Mouse (Mus musculus) layer of hippocampus, adult 2 months (tissue): Measurements from ENCODE around the gene Unkl. TPM values are rescaled to one million over a fixed set of nuclear protein-coding genes. Genes with fewer than 3 reads are reported as not detected.

Experiments used
- DNase-seq, 2 experiments: peaks; one replicate each; pipeline ENCODE4 v3.0.0; 2022; ENCODE audit warnings: low spot score in 2 of 2
- H3K27ac ChIP-seq: fragments of 200-600 bp; 2 replicates; pipeline ENCODE4 v1.8.1; 2022
- H3K4me3 ChIP-seq: fragments of 200-600 bp; 2 replicates; pipeline ENCODE4 v1.8.1; 2022; ENCODE audit warnings: mild to moderate bottlenecking
- CTCF ChIP-seq: fragments of 200-600 bp; conservative IDR thresholded peaks from 2 replicates; pipeline ENCODE4 v1.8.1; 2022; ENCODE audit warnings: antibody characterized with exemption, mild to moderate bottlenecking, moderate library complexity
- total RNA-seq, 2 experiments: library from RNA; stranded (reverse); gene quantifications; 2 replicates each; pipeline ENCODE4 v1.2.3; 2021

Gene Unkl
- total RNA-seq, 2 experiments from 2014 or later, result 36.4 to 40.6 TPM

DNA sequence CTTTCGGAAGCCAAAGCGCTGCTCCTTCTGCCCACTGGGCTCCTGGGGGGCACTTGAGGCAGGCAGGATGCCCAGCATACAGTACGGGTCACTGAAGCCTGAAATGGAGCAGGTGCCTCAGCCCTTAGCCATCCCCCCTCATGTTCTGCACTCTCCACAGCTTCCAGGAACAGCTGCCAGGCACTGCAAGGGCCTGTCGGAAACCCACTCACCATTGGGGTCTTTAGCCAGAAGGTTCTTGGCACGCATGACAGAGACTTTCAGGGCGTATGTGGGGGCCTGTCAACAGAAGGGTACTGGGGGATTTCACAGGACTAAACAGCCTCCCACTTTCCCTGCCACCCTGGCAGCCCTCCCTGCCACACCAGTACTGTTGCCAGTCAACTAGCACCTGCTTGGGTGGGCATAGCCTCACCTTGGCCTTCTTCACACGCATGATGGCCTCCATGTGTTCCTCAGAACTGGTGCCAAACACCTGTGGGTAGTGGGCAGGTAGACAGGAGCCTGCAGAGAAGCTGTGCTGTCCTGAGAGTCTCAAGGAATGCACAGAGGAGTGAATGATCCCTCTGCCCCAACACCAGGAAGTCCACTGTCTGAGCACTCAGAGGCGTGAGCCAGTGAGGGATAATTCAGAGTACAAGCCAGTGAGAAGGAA is 62.1 kb downstream of the Unkl start:
- Histone ChIP-seq H3K4me3 (no peak overlapping the region), H3K27ac (no peak overlapping the region)
- no peak for TF ChIP-seq CTCF
- DNase-seq, result no peak

DNA sequence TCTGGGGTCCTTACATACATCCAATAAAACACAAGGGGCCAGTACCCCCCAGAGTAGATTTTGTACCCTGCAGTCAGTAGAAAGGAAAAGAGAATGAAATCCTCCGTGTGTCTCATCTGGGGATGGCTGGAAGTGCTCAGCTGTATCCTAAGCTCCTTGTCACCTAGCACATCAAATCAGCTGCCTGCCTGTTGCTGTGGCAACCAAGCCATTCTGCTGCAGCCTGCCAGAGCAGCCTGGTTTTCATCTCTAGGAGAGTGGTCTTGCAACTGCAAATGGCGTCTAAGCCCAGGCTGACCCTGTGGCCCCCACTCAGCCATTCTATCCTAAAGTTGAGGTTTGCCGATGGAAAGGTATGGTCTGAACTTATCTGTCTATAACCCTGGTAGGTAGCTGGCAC is 64.4 kb downstream of the Unkl start:
- DNase-seq, result peak in 1 of 2 experiments; percentile 44
- no peak overlapping the region for H3K27ac ChIP-seq
- no peak overlapping the region for H3K4me3 ChIP-seq
- TF ChIP-seq CTCF, result no peak

DNA sequence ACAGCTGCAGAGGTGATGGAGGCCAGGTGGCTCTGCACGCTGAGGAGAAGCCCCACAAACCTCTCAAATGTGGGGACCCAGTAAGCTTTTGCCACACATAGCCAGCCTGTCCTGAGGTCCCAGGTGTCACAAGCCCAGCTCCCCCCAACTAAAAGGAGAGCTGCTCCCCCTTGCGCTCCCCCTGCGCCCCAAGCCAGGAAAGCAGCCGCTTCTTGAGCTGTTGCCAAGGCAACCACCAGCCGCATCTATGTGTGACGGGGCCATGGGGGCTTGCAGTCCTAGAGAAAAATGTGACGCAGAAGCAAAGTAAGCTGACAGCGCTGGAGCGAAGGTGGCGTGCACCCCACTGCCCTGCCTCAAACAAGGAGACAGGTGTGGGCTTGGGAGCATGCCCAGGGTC is 65.6 kb downstream of the Unkl start:
- H3K27ac ChIP-seq, result peak overlapping the region; percentile 68
- TF ChIP-seq CTCF, result no peak
- peak in 1 of 2 experiments; percentile 46 for DNase-seq
- peak overlapping the region; percentile 6; the same call in 1 of the 2 replicates for H3K4me3 ChIP-seq

DNA sequence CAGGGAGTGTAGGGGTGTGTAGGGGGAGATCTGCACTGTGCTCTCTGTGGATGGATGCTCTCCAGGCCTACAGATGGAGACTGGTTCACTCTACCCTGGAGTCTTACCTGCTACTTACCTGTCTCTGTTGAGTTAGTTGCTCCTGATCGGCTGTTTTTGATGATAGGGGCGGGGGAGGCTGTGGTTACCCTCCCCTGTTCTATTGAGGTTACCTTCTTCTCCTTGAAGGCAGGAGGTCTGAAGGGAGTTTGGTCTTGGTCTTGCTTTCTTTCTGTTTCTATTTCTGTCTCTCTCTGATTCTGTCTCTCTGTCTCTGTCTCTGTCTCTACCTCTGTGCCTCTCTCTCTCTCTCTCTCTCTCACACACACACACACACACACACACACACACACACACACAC is 66.9 kb downstream of the Unkl start:
- Histone ChIP-seq H3K4me3 (no peak overlapping the region), H3K27ac (no peak overlapping the region)
- no peak for DNase-seq
- no peak for TF ChIP-seq CTCF

DNA sequence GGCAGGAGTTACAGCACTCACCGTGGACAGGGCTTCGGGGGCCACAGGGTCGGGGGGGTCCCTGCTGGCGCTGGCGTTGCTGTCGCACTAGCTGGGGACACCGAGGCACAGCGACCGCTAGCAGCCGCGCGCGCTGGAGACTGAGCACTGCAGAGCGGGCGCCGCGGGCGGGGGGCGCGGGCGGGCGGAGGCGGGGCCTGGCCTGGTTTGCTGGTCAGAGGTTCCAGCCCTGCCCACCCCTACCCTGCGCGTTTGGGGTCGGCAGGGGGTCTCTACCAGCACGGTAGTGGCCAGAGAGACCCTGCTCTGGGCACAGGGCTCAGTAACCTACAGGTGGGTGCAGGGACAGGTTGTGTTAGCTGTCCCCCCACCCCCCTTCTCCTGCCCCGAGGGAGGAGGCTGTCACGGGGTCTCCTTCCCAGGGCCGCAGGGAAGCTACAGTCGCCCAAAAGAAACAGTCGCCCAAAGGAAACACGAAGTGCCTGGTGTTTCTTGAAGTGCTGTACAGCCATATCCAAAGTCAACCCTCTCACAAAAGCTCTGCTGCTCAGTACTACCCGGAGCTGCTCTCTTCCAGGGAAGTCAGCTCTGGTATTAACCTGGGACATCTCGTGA is 68.0 kb downstream of the Unkl start, which contains the start of gene Baiap3:
Gene Baiap3 (minus strand): TSS at position 225 of the 615 bp plus-strand sequence.
- no peak for DNase-seq
- no peak within 1 kb of the TSS for H3K27ac ChIP-seq
- peak within 1 kb of the TSS; percentile 27; the same call in 1 of the 2 replicates for H3K4me3 ChIP-seq
- no peak for TF ChIP-seq CTCF

DNA sequence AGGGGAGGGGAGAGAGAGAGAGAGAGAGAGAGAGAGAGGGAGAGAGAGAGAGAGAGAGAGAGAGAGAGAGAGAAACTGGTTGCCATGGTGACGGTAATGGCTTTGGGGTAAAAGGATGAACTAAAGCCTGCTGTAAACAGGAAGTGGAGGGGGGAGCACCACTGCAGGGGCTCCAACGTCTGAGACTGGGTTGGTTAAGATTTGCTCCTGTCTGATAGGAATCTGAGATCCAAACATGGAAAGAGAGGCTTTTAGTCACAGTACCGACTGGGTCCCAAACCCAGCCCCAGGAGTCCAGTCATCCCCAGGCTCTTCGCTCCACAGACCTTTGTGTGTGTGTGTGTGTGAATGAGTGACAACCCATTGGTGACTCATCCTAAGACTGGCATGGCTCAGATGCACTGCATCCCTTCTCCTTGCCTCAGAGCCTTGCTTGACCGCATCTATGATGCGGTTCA is 69.6 kb downstream of the Unkl start:
- H3K4me3 ChIP-seq, result no peak overlapping the region
- no peak for TF ChIP-seq CTCF

DNA sequence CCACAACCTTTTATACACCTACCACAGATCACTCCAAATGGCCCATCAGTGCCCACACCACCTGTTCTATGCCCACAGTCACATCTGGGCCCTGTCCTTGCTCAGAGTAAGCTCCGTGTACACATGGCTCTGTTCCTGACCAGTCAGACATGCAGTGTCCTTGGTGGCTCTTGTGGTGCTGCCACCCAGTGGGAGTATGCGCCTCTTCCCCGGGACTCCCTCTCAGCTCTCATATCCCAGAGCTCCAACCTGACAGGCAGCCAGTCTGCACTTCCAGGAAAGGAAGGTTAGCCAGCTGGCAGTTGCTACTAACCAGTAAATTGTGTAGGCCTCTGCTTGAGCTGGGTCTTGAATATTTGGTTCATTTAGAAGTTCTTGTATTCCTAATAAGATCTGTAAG is 76.3 kb downstream of the Unkl start:
- peak; percentile 74 for TF ChIP-seq CTCF
- no peak overlapping the region for H3K4me3 ChIP-seq
- peak; percentile 48 to 52 for DNase-seq
- no peak overlapping the region for H3K27ac ChIP-seq

More for the DNA sequence above, 69.6 kb downstream of the Unkl start:
- no peak overlapping the region for H3K27ac ChIP-seq
- DNase-seq, result no peak

DNA sequence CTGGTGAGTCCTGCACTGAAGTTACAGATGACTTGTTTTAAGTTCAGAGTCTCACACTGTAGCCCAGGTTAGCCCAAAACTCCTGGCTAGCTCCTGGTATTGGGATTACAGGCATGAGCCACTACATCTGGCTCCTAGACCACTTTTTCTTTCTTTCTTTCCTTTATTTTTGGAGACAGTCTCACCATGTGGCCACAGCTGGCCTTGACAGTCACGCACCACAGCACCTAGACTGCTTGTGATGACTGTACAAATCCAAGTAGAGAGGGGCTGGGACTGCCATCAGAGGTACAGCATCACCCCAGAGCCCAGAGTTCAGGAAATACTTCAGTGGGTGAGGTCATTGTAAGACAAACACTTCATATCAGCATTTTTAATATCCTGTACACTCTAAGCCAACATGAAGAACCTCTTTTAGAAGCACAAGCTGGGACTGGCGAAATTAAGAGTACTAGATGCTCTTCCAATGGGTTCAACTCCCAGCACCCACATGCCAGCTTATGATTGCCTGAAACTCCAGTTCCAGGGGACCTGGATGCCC is 82.7 kb downstream of the Unkl start:
- TF ChIP-seq CTCF, result no peak
- no peak for DNase-seq
- Histone ChIP-seq H3K4me3 (no peak overlapping the region; the same call in 1 of the 2 replicates), H3K27ac (no peak overlapping the region)

DNA sequence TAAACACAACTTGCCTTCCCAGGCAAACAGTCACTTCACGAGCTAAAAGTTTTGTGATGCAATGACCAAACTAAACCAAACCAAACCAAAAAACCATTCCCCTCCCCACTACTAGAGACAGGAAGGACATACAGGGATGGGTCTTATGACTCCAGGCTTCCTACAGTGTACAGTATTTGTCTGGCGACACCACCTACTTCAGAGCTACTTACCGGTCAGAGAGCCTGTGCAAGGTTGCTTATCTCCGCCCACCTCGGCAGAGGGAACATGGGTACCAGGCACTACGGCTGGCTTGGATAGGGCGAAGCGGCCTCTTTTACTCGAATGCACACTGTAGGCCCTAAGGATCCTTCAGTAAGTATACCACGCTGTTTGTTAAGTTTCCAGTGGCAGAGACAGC is 84.1 kb downstream of the Unkl start:
- DNase-seq, result no peak
- H3K4me3 ChIP-seq, result peak overlapping the region; percentile 97
- peak overlapping the region; percentile 100 for H3K27ac ChIP-seq
- no peak for TF ChIP-seq CTCF

DNA sequence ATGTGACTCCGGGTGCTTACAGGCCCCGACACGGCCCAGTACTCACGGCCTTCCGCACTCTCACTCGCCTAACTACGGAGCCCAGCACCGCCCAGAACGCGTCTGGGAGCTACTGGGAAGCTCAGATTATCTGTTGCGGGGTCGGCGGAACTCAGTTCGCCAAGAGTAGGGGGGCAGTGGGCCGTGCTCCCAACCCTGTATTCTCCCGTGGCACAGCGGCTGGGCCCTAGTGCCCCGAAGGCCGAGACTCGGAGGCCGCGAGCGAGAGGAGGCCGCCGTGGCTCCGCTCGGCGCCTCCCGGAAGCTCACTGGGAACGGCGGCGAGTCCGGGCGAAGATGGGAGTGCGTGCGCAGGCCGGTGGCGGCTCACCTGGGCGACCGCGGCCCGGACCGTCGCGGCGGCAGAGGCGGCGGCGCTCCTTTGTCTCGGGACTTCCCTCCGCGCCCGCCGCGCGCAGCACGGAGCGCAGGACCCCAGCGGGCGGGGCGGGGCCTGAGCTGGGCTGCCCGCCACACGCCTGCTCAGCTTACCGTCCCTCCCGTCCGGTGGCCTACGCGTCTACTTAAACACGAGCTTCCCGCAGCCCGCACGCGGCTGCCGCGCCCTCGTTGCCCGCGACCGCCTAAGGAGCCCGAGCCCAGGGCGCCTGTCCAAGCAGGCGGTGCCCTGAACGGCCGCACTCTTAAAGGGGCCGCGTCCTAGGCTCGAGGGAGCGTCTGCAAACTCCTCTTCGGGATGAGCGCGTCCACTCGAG is 84.9 kb downstream of the Unkl start:
- DNase-seq, result peak; percentile 76 to 81
- peak overlapping the region; percentile 97 for H3K4me3 ChIP-seq
- TF ChIP-seq CTCF, result no peak
- peak overlapping the region; percentile 100 for H3K27ac ChIP-seq

DNA sequence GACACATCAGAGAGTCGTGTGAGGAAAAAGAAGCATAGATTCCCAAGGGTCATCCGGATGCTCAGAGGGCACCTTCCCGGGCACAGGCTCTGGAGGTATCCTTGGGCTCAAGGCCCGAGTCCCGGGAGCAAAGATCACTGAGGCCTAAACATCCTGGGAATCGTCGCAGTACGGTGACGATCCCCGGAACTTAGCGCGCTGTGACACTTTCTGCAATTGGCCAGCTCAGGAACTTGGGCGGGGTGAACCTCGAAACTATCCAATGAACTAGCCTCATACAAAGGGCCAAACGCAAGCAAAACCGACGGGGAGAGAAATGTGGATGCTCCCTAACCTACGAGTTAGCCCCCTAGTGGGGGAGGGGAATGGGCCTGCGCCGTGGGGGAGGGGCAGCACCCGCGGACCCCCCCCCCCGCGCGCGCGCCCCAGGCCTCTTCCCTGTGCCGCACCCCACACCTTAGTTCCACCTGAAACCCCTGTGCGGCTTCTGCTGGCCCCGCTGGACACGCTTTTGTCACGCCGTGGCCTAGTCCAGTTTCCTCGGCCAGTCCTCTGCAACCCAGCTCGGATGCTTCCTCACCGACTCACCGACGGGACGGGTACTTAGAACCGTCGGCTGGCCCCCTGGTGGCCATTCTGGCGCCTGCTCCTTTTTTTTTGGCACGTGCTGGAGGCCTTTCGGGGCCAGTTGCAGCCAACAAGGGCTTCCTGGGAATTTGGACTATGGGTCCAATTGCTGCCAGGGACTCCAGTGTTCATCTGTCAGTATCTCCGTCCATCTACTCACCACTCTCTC is 85.7 kb downstream of the Unkl start:
- H3K4me3 ChIP-seq, result peak overlapping the region; percentile 97
- TF ChIP-seq CTCF, result peak; percentile 87
- H3K27ac ChIP-seq, result peak overlapping the region; percentile 100
- DNase-seq, result peak; percentile 94

DNA sequence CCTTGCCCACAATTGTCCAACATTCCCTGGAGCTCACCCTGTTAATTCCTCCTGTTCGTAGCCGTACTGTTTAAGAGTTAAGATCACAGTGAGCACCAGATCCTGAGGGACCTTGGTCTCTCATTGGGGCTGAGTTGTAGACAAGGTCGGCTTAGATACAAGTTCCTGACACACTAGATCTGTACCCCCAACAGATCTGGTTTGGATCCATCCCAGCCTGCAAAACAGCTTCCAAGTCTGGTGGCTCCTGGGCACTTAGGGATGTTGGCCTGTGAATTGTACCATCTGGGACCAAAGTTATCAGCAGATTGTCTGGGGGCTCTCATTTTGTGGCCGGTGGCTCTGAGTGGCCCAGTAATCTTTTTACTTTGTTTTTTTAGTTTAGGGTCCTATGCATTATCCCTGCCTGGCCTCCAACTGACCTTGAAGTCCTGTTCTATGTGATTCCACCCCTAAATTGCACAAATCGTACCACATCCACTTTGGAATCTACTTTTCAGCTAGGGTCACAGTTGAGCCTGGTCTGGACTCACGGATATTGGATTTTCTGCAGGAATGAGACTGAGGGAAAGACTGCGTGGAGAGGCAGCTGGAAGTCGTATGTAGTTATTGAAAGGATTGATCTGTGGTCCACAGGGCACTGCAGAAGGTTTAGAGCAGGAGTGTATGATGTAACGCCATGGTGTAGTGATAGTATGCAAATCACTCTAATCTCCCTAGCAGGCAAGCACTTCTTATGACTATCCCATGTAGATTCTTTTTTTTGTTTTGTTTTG is 86.6 kb downstream of the Unkl start, which contains the start of gene Ube2i:
Gene Ube2i (minus strand): TSS at position 52 of the 776 bp plus-strand sequence.
- Histone ChIP-seq H3K4me3 (peak within 1 kb of the TSS; percentile 97), H3K27ac (peak within 1 kb of the TSS; percentile 100)
- no peak for TF ChIP-seq CTCF
- DNase-seq, result no peak
